Mouse (Mus musculus): ENCODE results near the gene Patj. TPM values are rescaled to one million over a fixed set of nuclear protein-coding genes. Genes with fewer than 3 reads are reported as not detected.
"Not testable (repeated sequence)": the region's sequence is repeated elsewhere in the genome, so short reads cannot be mapped to it uniquely, and the experiment has no call there.

The Patj gene
- polyA plus RNA-seq, 1 experiment from 2014 or later: 7.5 TPM

DNA sequence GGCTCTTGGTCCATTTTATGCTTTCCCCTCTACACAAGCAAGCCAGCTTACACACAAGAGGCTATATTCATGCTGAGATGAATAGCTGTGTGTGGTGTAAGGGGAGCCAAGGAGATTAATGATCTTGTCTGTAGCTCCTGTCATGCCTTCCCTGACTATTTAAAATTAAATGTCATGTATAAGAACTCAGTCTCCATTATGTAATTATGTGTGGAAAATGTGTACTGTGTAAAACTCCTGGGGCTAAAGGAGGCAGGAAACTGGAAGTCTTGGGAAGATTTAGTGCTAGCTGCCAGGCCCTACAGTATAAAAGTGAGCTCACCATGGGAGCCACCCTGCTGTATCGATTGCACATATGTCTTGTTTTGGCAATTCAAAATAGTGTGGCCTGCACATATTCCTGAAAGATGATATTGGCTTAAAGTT is 203.0 kb downstream of the Patj start:
- WGBS: 63% methylated on average over 1 of the region's 1 CpGs
- Histone ChIP-seq H3K9me3 (no peaks in the 10 kb centered on the region), H3K4me2 (replicated peaks) (no peak overlapping the region), H3K36me3 (no peaks in the 10 kb centered on the region), H3K9ac (replicated peaks) (no peak overlapping the region), H3K4me3 (replicated peaks) (no peak overlapping the region), H3K27me3 (no peaks in the 10 kb centered on the region), H3K4me1 (replicated peaks) (peaks cover 7% of the 10 kb centered on the region), H3K27ac (no peak overlapping the region)
- ATAC-seq: peak; percentile 53; the same call in 1 of the 2 replicates

DNA sequence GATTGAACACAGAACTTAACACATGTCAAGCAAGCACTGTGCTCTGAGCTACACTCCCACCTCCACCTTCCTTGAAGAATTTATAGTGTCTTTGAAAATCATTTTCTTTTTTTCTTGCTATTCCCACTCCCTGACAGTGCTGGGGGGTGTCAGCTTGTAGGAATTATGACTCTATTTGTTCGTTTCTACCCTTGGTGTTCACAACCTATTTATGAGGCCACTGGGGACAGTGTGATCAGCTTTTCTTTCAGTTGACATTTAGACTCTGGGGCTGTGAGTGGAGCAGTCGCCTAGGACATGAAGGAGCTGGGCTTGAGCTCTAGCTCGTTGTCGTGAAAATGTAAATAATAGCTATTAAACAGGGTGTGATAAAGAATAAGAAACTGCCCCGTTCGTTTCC is 203.8 kb downstream of the Patj start:
- Histone ChIP-seq H3K27ac (no peak overlapping the region), H3K36me3 (no peaks in the 10 kb centered on the region), H3K9me3 (no peaks in the 10 kb centered on the region), H3K4me2 (replicated peaks) (no peak overlapping the region), H3K4me3 (replicated peaks) (no peak overlapping the region), H3K27me3 (no peaks in the 10 kb centered on the region), H3K4me1 (replicated peaks) (peaks cover 7% of the 10 kb centered on the region), H3K9ac (replicated peaks) (no peak overlapping the region)
- ATAC-seq: no peak
- WGBS: 71% methylated on average over 6 of the region's 6 CpGs

DNA sequence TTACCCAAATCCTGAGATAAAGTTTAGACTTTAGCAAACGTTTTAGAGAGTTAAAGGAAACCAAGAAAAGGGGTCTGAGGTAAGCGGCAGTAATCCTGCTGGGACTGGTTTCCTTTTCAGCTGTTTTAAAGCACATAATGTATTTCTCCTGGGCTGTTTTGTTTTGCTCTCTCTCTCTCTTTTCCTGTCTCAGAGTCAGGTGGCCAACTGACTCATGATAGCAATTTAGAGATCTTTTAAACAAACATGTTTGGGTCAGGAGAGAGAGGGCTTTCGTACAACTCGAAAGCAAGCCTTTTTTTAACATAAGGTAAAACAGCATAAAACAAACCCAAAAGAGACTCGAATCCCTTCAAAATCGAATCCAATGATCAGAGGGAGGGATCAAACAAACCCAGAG is 207.5 kb downstream of the Patj start:
- WGBS: 72% methylated on average over 6 of the region's 6 CpGs
- no peak overlapping the region for H3K4me2 ChIP-seq (replicated peaks)
- H3K36me3 ChIP-seq: no peaks in the 10 kb centered on the region
- no peak for ATAC-seq
- peaks cover 7% of the 10 kb centered on the region for H3K4me1 ChIP-seq (replicated peaks)
- no peak overlapping the region for H3K27ac ChIP-seq
- H3K9ac ChIP-seq (replicated peaks): no peak overlapping the region
- H3K4me3 ChIP-seq (replicated peaks): no peak overlapping the region
- no peaks in the 10 kb centered on the region for H3K9me3 ChIP-seq
- H3K27me3 ChIP-seq: no peaks in the 10 kb centered on the region

DNA sequence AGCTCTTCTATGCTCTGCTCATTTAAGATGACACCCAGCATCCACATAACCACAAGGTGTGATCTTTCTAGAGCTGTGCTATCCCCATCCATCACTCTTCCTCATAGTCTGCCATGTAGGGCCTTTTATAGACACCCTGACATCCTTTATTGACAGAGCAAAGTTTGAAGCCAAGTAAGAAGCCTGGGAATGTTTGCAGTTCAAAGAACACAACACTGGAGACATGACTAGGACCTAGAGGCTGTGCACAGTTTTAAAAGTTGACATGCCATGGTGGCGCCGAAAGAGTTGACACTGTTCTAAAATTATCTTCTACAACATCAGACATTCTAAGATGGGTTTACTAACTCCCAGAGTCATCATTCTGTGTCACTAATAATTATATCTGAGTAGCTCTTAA is 214.9 kb downstream of the Patj start:
- H3K9ac ChIP-seq (replicated peaks): no peak overlapping the region
- no peak overlapping the region for H3K4me3 ChIP-seq (replicated peaks)
- no peak overlapping the region for H3K4me2 ChIP-seq (replicated peaks)
- H3K27ac ChIP-seq: no peak overlapping the region
- WGBS: 95% methylated on average over 2 of the region's 2 CpGs
- H3K36me3 ChIP-seq: no peaks in the 10 kb centered on the region
- no peaks in the 10 kb centered on the region for H3K27me3 ChIP-seq
- no peaks in the 10 kb centered on the region for H3K9me3 ChIP-seq
- no peak for ATAC-seq
- H3K4me1 ChIP-seq (replicated peaks): no peaks in the 10 kb centered on the region

DNA sequence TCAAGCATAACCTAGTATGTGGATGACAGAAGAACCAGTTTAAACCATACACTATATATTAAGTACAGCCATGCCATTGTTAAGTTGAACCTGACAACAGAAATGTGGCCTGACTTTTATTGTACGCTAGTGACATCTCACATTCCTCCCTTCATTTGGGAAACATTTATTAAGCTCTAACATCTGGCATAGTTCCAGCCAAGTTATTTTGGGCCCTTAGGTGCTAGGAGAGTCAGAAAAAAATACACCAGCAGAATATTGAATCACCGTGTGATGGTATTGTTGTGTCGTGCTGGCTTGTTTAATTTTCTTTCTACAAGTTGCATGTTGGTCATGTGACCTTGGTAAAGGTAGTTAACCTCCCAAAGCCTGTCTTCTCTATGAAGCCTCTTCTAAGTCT is 218.8 kb downstream of the Patj start:
- WGBS: 94% methylated on average over 3 of the region's 3 CpGs
- Histone ChIP-seq H3K9me3 (no peaks in the 10 kb centered on the region), H3K36me3 (no peaks in the 10 kb centered on the region), H3K4me1 (replicated peaks) (no peaks in the 10 kb centered on the region), H3K4me2 (replicated peaks) (no peak overlapping the region), H3K9ac (replicated peaks) (no peak overlapping the region), H3K27me3 (no peaks in the 10 kb centered on the region), H3K4me3 (replicated peaks) (no peak overlapping the region), H3K27ac (no peak overlapping the region)
- ATAC-seq: no peak

DNA sequence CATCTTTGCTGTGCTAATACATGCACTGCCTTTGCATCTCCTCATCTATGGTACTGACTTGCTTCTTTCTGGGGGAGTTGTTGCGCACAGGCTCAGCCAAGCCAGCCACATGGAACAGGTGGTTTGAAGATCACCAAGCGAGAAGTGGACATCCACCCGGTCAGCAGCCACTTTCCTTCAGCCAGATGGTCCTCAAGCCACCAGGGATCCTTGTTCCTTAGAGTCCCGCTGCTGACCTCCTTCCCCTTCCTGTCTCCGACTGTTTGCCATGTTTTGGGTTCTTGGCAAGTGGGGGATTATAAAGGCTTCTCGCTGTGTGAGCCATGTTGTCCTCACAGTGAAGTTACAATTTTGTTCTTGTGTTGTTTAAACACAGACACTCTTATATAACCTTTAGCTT is 223.6 kb downstream of the Patj start:
- no peak overlapping the region for H3K9ac ChIP-seq (replicated peaks)
- no peak overlapping the region for H3K4me2 ChIP-seq (replicated peaks)
- no peaks in the 10 kb centered on the region for H3K36me3 ChIP-seq
- no peak overlapping the region for H3K4me3 ChIP-seq (replicated peaks)
- no peak for ATAC-seq
- WGBS: 81% methylated on average over 6 of the region's 6 CpGs
- peaks cover 6% of the 10 kb centered on the region for H3K4me1 ChIP-seq (replicated peaks)
- no peak overlapping the region for H3K27ac ChIP-seq
- H3K9me3 ChIP-seq: no peaks in the 10 kb centered on the region
- no peaks in the 10 kb centered on the region for H3K27me3 ChIP-seq

DNA sequence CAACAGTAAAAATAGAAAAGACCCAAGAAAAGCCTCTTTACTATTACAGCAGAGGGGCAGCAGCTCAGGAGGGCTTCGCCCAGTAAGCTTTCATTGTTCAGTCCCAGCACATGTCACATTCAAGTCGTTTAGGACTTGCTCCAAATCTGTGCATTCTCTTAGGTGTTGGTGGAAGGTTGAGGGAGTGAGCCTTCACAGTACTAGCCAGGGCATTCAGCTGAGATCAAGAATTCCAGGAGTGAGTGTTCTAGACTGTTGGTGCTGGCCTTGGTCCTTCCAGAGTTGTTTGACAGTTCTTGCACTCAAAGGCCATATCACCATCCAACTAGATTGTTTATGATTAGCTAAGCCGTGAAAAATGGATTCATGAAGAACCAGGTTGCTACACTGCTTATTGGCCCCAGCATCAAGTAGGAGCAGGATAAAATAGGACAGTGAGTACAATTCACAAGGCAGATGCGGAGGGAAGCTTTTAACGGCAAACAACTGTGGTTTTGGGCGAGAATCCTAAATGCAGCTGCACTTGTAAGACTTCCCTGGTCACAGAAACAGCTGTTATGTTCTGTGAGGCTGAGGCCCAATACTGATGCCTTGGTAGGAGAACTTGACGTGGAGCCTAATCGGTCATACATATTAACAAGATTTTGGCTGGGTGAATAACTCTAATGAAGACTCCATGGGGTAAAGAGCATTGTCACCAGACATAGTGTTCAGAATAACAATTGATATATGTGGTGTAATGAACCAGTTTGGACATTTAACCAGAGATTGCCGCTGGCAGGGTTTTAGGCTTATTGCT is 225.6 kb downstream of the Patj start:
- Histone ChIP-seq H3K9ac (replicated peaks) (no peak overlapping the region), H3K27me3 (no peaks in the 10 kb centered on the region), H3K27ac (no peak overlapping the region), H3K4me1 (replicated peaks) (peaks cover 6% of the 10 kb centered on the region), H3K4me3 (replicated peaks) (no peak overlapping the region), H3K36me3 (no peaks in the 10 kb centered on the region), H3K9me3 (no peaks in the 10 kb centered on the region), H3K4me2 (replicated peaks) (no peak overlapping the region)
- WGBS: 70% methylated on average over 9 of the region's 9 CpGs
- 0 out of 2 replicates have a peak, but pooled peaks have one; percentile 51 for ATAC-seq

DNA sequence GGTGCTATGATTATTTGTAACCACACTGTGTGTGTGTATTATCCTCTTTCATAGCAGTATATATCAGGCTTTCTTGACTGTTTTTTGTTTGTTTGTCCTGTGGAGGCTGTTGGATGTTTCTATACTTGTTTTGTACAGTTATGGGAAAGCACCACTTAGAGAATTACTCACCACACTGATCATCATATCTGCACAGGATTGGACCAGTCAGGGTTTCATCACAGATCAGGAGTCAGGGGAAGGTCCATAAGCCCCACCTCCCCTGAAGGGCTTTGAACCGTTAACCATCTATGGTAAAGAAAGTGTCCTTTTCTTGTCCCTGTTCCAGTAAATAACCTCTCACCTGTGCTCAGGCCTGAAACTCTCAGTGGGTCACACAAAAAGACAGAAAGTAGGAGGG is 226.6 kb downstream of the Patj start:
- no peaks in the 10 kb centered on the region for H3K9me3 ChIP-seq
- 75% methylated on average over 1 of the region's 1 CpGs for WGBS
- no peaks in the 10 kb centered on the region for H3K36me3 ChIP-seq
- H3K9ac ChIP-seq (replicated peaks): no peak overlapping the region
- no peak overlapping the region for H3K27ac ChIP-seq
- H3K27me3 ChIP-seq: no peaks in the 10 kb centered on the region
- H3K4me3 ChIP-seq (replicated peaks): no peak overlapping the region
- ATAC-seq: no peak
- no peak overlapping the region for H3K4me2 ChIP-seq (replicated peaks)
- peaks cover 6% of the 10 kb centered on the region for H3K4me1 ChIP-seq (replicated peaks)

DNA sequence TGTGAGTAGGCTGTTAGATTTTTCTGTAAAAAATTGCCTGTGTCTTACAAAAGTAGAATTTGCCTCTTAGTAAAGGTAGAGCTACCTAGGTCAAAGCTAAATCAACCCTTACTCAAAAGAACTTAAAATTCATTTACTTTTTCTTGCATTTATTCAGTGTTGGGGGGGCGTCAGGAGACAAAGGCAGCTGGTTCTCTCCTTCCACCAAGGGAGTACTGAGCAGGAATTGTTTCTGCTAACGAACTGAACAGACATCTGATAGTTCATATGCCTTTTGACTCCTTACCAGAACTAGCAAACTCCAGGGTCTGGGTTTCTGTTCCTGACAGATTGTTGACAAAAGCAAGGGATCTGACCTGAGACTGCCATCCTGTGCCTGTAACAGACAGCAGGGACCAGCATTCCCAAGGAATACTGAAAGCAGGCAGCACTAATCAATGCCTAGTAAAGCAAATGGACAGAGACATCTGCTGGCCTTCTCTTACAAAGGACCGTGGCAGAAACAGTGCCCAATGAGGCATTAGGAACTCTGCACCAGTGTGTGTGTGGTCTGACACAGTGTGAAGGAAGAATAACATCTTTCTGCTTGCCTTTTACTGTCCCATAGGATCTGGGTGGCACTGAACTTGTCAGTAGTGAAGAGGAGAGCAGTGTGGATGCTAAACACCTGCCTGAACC is 227.6 kb downstream of the Patj start:
- peak; percentile 71 for ATAC-seq
- no peak overlapping the region for H3K9ac ChIP-seq (replicated peaks)
- no peaks in the 10 kb centered on the region for H3K9me3 ChIP-seq
- no peaks in the 10 kb centered on the region for H3K27me3 ChIP-seq
- 30% methylated on average over 3 of the region's 3 CpGs for WGBS
- no peak overlapping the region for H3K4me2 ChIP-seq (replicated peaks)
- no peaks in the 10 kb centered on the region for H3K36me3 ChIP-seq
- H3K4me1 ChIP-seq (replicated peaks): peaks cover 6% of the 10 kb centered on the region
- H3K27ac ChIP-seq: no peak overlapping the region
- H3K4me3 ChIP-seq (replicated peaks): no peak overlapping the region

DNA sequence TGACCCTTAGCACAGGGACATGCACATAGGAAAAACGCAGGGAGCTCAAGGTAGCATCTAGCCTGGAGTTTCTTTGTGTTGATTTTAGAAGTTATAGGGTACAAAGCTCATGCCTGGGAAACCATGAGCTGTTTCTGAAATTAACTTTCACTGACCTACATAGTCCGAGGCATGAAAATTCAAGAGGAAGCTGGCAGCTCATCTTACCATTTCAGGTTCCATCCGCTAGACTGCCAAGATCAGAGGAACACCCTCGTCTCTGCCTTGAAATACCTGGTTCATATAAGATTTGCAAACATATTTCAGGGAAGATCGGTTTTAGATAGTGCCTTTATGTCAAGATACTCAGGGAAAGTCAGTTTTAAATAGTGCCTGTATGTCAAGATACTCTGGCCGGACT is 232.7 kb downstream of the Patj start:
- no peaks in the 10 kb centered on the region for H3K9me3 ChIP-seq
- H3K4me2 ChIP-seq (replicated peaks): no peak overlapping the region
- H3K27me3 ChIP-seq: no peaks in the 10 kb centered on the region
- no peak overlapping the region for H3K27ac ChIP-seq
- WGBS: 91% methylated on average over 6 of the region's 6 CpGs
- no peak overlapping the region for H3K9ac ChIP-seq (replicated peaks)
- H3K4me3 ChIP-seq (replicated peaks): no peak overlapping the region
- H3K36me3 ChIP-seq: no peaks in the 10 kb centered on the region
- H3K4me1 ChIP-seq (replicated peaks): peaks cover 2% of the 10 kb centered on the region; the same call in 1 of the 2 replicates
- ATAC-seq: no peak

DNA sequence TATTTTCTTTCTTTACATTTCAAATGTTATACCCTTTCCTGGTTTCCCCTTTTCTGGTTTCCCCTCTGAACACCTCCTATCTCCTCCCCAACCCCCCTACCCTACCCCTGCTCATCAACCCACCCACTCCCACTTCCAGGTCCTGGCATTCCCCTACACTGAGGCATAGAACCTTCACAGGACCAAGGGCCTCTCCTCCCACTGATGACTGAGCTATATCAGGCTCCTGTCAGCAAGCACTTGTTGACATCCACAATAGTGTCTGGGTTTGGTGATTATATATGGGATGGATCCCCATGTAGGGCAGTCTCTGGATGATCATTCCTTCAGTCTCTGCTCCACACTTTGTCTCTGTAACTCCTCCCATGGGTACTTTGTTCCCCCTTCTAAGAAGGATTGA is 233.6 kb downstream of the Patj start:
- H3K27me3 ChIP-seq; H3K36me3 ChIP-seq; H3K9me3 ChIP-seq; ATAC-seq; H3K4me2 ChIP-seq (replicated peaks); H3K4me3 ChIP-seq (replicated peaks); H3K9ac ChIP-seq (replicated peaks); H3K27ac ChIP-seq; H3K4me1 ChIP-seq (replicated peaks): not testable (repeated sequence)

DNA sequence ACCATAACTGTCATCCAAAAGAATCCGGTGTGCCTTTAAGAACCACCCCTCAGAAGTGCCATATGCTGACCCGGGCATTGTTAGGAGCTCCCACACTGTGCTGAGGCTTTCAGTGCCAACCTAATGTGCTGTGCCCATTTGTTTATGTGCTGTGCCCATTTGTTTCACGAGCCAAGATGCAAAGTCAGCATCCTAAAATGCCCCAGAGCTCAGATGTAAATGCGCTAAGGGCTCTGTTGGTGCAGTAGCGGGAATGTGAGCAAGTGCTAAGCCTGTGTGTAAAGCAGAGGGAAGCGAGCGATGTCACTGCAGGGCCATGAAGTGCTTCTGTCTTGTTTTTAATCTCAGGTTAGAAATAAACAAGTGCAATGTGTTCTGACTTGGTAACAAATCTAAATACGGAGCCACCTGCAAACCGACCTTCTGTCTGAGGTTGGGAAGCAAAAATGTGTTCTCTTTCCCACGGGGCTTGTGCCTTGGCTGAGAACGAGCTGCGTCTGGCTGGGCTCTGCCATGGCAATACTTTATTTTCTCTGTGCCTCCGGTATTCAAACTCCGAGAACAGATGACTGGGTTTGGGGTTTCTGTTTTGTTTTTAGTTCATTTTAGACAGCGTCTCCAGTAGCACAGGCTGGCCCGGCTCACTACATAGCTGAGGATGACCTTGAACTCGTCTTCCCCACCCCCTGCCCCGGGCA is 239.7 kb downstream of the Patj start:
- Histone ChIP-seq H3K9ac (replicated peaks) (no peak overlapping the region), H3K4me3 (replicated peaks) (no peak overlapping the region), H3K9me3 (no peaks in the 10 kb centered on the region), H3K4me1 (replicated peaks) (no peaks in the 10 kb centered on the region), H3K27ac (no peak overlapping the region), H3K27me3 (no peaks in the 10 kb centered on the region), H3K36me3 (no peaks in the 10 kb centered on the region), H3K4me2 (replicated peaks) (no peak overlapping the region)
- WGBS: 90% methylated on average over 18 of the region's 18 CpGs
- ATAC-seq: no peak
